Mouse (Mus musculus): Measurements from ENCODE around the gene Gsx2. TPM values are rescaled to one million over a fixed set of nuclear protein-coding genes. Genes with fewer than 3 reads are reported as not detected.

Gsx2 gene
- total and polyA plus RNA-seq, 2 experiments, result not detected

- Histone ChIP-seq H3K36me3 (ENCODE audit: control insufficient read depth, insufficient read depth, low read length) (peaks cover 2% of the 10 kb centered on the region; the same call in 1 of the 2 replicates), H3K27ac (replicated peaks; ENCODE audit: insufficient read depth, low read depth, low read length) (peak within 1 kb of the TSS; percentile 92), H3K4me1 (ENCODE audit: control insufficient read depth, insufficient read depth, low read length) (peaks cover 21% of the 10 kb centered on the region), H3K27me3 (ENCODE audit: control insufficient read depth, insufficient read depth, low read length) (no peaks in the 10 kb centered on the region), H3K79me2 (ENCODE audit: control insufficient read depth, insufficient read depth, low read length) (peaks cover 15% of the 10 kb centered on the region), H3K9ac (ENCODE audit: low read depth, low read length) (peak within 1 kb of the TSS; percentile 99), H3K4me3 (ENCODE audit: insufficient read depth, low read depth, low read length) (peak within 1 kb of the TSS; percentile 98)
- under 1% methylated on average over 85 of the region's 90 CpGs for WGBS
- peak; percentile 60; the same call in 1 of the 2 replicates for TF ChIP-seq POLR2A (IDR thresholded peaks at IDR 0.05; ENCODE audit: extremely low read depth, insufficient read depth, low read length)
- TF ChIP-seq CTCF (IDR thresholded peaks at IDR 0.05; ENCODE audit: low read depth, low read length), result no peak
- peak; percentile 70 for DNase-seq (ENCODE audit: extremely low read depth, low read depth, low spot score)
Measured at GRCm38 (mm10) chr5:75044310-75044904, 31.0 kb upstream of the Gsx2 start, which contains the start of gene Chic2. Gene Chic2 (minus strand): TSS chr5:75044774.

- 26% methylated on average over 7 of the region's 7 CpGs for WGBS
- Histone ChIP-seq H3K4me3 (ENCODE audit: insufficient read depth, low read depth, low read length) (no peak overlapping the region), H3K27ac (replicated peaks; ENCODE audit: insufficient read depth, low read depth, low read length) (peak overlapping the region; percentile 92), H3K79me2 (ENCODE audit: control insufficient read depth, insufficient read depth, low read length) (peaks cover 11% of the 10 kb centered on the region), H3K27me3 (ENCODE audit: control insufficient read depth, insufficient read depth, low read length) (no peaks in the 10 kb centered on the region), H3K36me3 (ENCODE audit: control insufficient read depth, insufficient read depth, low read length) (peaks cover 2% of the 10 kb centered on the region; the same call in 1 of the 2 replicates), H3K9ac (ENCODE audit: low read depth, low read length) (no peak overlapping the region), H3K4me1 (ENCODE audit: control insufficient read depth, insufficient read depth, low read length) (peaks cover 17% of the 10 kb centered on the region)
- DNase-seq (ENCODE audit: extremely low read depth, low read depth, low spot score), result peak; percentile 99
- TF ChIP-seq POLR2A (IDR thresholded peaks at IDR 0.05; ENCODE audit: extremely low read depth, insufficient read depth, low read length) (no peak), CTCF (IDR thresholded peaks at IDR 0.05; ENCODE audit: low read depth, low read length) (no peak)
Measured at GRCm38 (mm10) chr5:75045371-75045770, 30.0 kb upstream of the Gsx2 start.

DNA sequence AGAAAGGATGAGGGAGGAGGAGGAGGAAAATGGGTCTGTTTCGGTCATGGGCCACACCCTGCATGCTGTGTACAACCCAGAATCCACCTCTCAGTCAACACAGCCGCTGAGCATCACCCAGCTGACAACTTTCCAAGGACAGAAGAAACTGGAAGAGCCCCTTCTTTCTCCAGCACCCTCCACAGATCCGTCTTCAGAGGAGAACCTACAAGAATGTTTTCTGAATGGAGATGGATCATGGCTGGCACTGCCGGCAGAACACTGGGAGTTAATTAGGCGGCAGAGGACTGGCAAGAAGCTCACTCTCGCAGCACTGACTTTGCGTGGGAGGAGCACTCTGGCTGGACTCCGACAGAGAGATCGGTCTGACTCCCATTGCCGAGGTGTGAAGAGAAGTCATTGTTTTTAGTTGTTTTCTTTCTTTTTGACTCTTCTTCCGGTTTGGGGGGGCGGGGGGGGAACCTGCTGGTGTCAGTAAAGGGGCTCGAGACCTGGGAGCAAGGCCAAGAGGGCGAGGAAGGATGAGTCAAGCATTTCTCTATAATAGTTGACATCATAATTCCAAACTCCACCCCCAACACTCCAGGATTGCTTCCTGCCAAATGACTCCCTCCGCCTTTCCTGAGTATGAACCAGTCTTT, 28.6 kb upstream of the Gsx2 start:
- Histone ChIP-seq H3K36me3 (ENCODE audit: control insufficient read depth, insufficient read depth, low read length) (no peaks in the 10 kb centered on the region), H3K27ac (replicated peaks; ENCODE audit: insufficient read depth, low read depth, low read length) (no peak overlapping the region), H3K9ac (ENCODE audit: low read depth, low read length) (no peak overlapping the region), H3K79me2 (ENCODE audit: control insufficient read depth, insufficient read depth, low read length) (peaks cover 11% of the 10 kb centered on the region), H3K27me3 (ENCODE audit: control insufficient read depth, insufficient read depth, low read length) (no peaks in the 10 kb centered on the region), H3K4me1 (ENCODE audit: control insufficient read depth, insufficient read depth, low read length) (peaks cover 14% of the 10 kb centered on the region), H3K4me3 (ENCODE audit: insufficient read depth, low read depth, low read length) (no peak overlapping the region)
- DNase-seq (ENCODE audit: extremely low read depth, low read depth, low spot score), result peak; percentile 12
- WGBS, result 65% methylated on average over 15 of the region's 15 CpGs
- no peak for TF ChIP-seq CTCF (IDR thresholded peaks at IDR 0.05; ENCODE audit: low read depth, low read length)

DNA sequence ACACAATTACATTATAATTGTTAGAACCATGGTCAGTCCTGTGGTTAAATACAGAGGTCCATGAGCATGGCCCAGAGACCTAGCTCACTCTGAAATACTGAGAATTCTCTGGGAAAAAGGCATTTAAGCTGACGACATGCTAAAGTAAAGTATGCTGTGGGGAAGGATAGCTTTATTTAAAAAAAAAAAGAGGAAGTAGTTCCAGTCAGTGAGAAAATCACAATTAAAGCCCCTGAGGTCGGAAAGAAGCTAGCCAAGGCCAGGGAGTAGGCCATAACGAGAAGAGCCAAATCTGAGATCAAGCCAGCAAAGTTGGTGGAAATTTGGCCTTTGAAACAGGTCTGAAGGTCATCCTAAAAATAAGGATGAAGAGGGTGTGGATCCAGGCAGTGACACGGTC, 24.3 kb upstream of the Gsx2 start:
- Histone ChIP-seq H3K4me3 (ENCODE audit: insufficient read depth, low read depth, low read length) (no peak overlapping the region), H3K27ac (replicated peaks; ENCODE audit: insufficient read depth, low read depth, low read length) (no peak overlapping the region), H3K36me3 (ENCODE audit: control insufficient read depth, insufficient read depth, low read length) (no peaks in the 10 kb centered on the region), H3K27me3 (ENCODE audit: control insufficient read depth, insufficient read depth, low read length) (no peaks in the 10 kb centered on the region), H3K9ac (ENCODE audit: low read depth, low read length) (no peak overlapping the region), H3K79me2 (ENCODE audit: control insufficient read depth, insufficient read depth, low read length) (no peaks in the 10 kb centered on the region), H3K4me1 (ENCODE audit: control insufficient read depth, insufficient read depth, low read length) (no peaks in the 10 kb centered on the region)
- TF ChIP-seq CTCF (IDR thresholded peaks at IDR 0.05; ENCODE audit: low read depth, low read length), result no peak
- no peak for TF ChIP-seq POLR2A (IDR thresholded peaks at IDR 0.05; ENCODE audit: extremely low read depth, insufficient read depth, low read length)
- no peak for DNase-seq (ENCODE audit: extremely low read depth, low read depth, low spot score)
- 74% methylated on average over 4 of the region's 4 CpGs for WGBS

GRCm38 (mm10) chr5:75063177-75063576, 12.2 kb upstream of the Gsx2 start:
- TF ChIP-seq CTCF (IDR thresholded peaks at IDR 0.05; ENCODE audit: low read depth, low read length) (no peak), POLR2A (IDR thresholded peaks at IDR 0.05; ENCODE audit: extremely low read depth, insufficient read depth, low read length) (no peak)
- Histone ChIP-seq H3K27me3 (ENCODE audit: control insufficient read depth, insufficient read depth, low read length) (peaks cover 10% of the 10 kb centered on the region), H3K36me3 (ENCODE audit: control insufficient read depth, insufficient read depth, low read length) (no peaks in the 10 kb centered on the region), H3K27ac (replicated peaks; ENCODE audit: insufficient read depth, low read depth, low read length) (no peak overlapping the region), H3K9ac (ENCODE audit: low read depth, low read length) (no peak overlapping the region), H3K79me2 (ENCODE audit: control insufficient read depth, insufficient read depth, low read length) (no peaks in the 10 kb centered on the region), H3K4me1 (ENCODE audit: control insufficient read depth, insufficient read depth, low read length) (peaks cover 2% of the 10 kb centered on the region; the same call in 1 of the 2 replicates), H3K4me3 (ENCODE audit: insufficient read depth, low read depth, low read length) (no peak overlapping the region)
- DNase-seq (ENCODE audit: extremely low read depth, low read depth, low spot score), result peak; percentile 21
- WGBS, result 13% methylated on average over 4 of the region's 4 CpGs

GRCm38 (mm10) chr5:75066715-75067114, 8.7 kb upstream of the Gsx2 start:
- peaks cover 2% of the 10 kb centered on the region; the same call in 1 of the 2 replicates for H3K4me1 ChIP-seq (ENCODE audit: control insufficient read depth, insufficient read depth, low read length)
- no peak overlapping the region; the same call in 1 of the 2 replicates for H3K9ac ChIP-seq (ENCODE audit: low read depth, low read length)
- no peak for TF ChIP-seq POLR2A (IDR thresholded peaks at IDR 0.05; ENCODE audit: extremely low read depth, insufficient read depth, low read length)
- TF ChIP-seq CTCF (IDR thresholded peaks at IDR 0.05; ENCODE audit: low read depth, low read length), result no peak
- no peaks in the 10 kb centered on the region for H3K79me2 ChIP-seq (ENCODE audit: control insufficient read depth, insufficient read depth, low read length)
- 10% methylated on average over 8 of the region's 10 CpGs for WGBS
- H3K36me3 ChIP-seq (ENCODE audit: control insufficient read depth, insufficient read depth, low read length), result no peaks in the 10 kb centered on the region
- peaks cover 13% of the 10 kb centered on the region for H3K27me3 ChIP-seq (ENCODE audit: control insufficient read depth, insufficient read depth, low read length)
- DNase-seq (ENCODE audit: extremely low read depth, low read depth, low spot score), result no peak
- H3K27ac ChIP-seq (replicated peaks; ENCODE audit: insufficient read depth, low read depth, low read length), result no peak overlapping the region
- H3K4me3 ChIP-seq (ENCODE audit: insufficient read depth, low read depth, low read length), result peak overlapping the region; percentile 42; the same call in 1 of the 2 replicates

All from liver, adult 2 months (tissue).